Mouse (Mus musculus) layer of hippocampus, postnatal 25 days (tissue): ENCODE data around the gene Epb41l5. TPM values are rescaled to one million over a fixed set of nuclear protein-coding genes. Genes with fewer than 3 reads are reported as not detected.

Experiments used
- DNase-seq, 2 experiments: peaks; one replicate each; pipeline ENCODE4 v3.0.0; 2022; ENCODE audit warnings: mixed read lengths in 2 of 2, low spot score in 1 of 2; ENCODE audit errors: extremely low spot score in 1 of 2
- total RNA-seq, 2 experiments: library from RNA; stranded (reverse); gene quantifications; 2 replicates each; pipeline ENCODE4 v1.2.3; 2021

Epb41l5 gene
- total RNA-seq, 2 experiments from 2014 or later = 4.9 to 5.5 TPM

DNA sequence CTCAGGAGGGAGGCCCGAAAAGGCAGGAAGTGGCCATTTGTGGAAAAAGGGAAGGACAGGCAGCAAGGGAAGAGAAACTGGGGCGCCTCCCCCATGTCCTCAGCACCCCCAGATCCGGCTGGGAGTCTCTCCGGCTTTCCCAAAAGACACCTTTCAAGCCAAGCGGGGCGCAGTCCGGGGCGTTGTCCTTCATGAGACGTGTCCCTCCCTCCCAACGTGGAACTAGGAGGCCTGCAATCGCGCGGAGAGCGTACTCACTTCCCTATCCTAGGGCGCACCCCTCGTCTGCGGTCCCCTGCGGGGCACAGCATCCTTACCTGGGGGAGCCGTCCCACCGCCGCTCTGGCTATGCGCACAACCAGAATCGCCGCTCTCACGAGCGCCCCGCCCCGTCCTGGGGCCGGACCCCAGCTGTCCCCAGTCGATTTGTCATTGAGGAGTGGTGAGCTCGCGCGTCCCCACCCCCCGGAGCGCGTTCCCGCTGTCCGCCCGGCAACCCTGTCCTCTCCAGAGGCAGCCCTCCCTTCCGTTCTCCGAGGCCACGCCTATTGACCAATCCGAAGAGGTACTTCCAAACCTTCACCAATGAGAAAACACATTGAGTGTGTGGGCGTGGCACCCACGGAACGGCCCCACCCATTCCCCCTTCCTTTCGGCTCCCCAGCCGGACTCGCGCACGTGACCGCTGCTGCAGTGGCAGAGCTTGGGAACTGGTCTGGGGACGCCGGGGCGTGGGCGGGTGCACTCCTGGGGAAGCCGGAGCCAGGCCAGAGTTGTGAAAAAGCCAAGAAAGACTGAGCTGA, 144.3 kb downstream of the Epb41l5 start, which contains the start of gene Ralb:
Gene Ralb, minus strand, starts transcription at position 535 of the 803 bp plus-strand sequence.
- peak; percentile 79 to 80 for DNase-seq

DNA sequence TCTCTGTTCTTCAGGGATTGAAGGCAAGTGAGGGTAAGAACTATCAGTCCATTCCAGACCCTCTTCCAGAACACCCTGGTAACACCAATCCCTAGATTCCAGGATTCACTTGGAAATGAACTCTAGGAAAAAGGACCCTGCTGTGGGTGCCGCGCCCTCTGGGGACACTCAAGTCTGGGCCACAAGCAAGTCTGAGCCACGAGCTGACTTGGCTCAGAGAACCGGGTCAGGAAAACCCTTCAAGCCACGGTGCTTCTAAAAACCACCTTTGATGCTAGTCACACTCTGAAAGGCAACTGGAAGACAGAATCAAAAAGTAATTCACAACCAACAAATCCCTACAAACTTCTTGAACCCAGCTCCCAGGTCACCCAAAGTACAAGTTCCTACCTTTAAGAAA, 145.0 kb downstream of the Epb41l5 start:
- DNase-seq = no peak

DNA sequence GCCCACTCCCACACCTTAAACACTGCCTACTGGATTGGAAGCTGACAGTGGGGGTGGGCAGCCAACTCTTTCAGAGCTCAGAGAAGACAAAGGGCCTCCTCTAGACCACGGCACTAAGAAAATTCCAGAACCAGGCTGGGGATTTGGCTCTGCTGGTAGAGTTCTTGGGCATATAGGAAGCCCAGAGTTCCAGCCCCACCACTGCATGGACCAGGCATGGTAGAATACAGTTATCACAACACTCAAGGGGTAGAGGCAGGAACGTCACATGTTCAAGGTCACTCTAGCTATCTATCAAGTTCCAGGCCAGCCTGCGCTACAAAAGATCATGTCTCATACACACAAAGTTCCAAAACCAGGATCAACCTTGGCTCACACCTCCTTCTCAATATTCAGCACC, 145.6 kb downstream of the Epb41l5 start:
- no peak for DNase-seq

DNA sequence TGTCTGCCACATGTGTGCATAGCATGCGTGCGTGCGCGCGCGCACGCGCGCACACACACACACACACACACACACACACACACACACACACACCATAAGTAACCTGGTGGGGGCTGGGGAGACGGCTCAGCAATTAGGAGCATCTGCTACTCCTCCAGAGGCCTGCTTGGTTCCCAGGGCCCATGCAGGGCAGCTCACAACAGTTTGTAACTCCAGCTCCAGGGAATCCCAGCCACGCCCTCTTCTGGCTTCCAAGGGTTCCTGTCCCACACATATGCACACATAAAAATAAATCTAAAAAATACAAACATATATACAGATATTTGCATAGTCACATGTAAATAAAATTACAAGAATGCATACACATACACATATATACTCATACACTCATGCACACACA, 146.1 kb downstream of the Epb41l5 start:
- DNase-seq = no peak

DNA sequence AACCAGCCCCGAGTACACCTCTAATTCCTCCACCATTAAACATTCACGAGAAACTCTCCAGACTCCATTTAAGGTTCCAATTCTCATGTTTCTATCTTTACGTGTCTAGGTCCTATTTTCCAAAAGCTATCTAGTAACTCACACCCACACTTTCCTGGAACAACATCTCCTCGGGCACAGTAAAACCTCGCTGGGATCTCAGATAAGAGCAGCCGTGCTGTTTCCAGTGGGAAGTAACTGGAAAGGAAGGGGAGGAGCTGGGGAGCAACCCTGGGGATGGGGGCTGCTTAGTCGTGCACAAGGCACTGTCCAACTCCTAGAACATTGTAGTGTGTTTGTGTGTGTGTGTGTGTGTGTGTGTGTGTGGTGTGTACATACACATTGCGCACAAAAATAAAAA, 146.9 kb downstream of the Epb41l5 start:
- DNase-seq = no peak

DNA sequence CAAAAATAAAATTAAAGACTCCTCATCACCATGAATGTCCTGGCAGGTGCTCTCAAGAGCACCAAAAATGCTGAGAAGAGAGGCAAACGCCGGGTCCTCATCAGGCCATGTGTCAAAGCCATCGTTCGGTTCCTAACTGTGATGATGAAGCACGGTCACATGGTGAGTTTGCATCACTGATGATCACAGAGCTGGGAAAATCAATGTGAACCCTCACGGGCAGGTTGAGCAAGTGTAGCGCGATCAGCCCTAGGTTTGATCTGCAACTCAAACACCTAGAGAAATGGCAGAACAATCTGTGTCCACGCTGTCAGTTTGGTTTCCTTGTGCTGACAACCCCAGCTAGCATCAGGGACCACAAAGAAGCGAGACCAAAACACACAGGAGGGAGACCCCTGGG, 149.3 kb downstream of the Epb41l5 start:
- no peak for DNase-seq

DNA sequence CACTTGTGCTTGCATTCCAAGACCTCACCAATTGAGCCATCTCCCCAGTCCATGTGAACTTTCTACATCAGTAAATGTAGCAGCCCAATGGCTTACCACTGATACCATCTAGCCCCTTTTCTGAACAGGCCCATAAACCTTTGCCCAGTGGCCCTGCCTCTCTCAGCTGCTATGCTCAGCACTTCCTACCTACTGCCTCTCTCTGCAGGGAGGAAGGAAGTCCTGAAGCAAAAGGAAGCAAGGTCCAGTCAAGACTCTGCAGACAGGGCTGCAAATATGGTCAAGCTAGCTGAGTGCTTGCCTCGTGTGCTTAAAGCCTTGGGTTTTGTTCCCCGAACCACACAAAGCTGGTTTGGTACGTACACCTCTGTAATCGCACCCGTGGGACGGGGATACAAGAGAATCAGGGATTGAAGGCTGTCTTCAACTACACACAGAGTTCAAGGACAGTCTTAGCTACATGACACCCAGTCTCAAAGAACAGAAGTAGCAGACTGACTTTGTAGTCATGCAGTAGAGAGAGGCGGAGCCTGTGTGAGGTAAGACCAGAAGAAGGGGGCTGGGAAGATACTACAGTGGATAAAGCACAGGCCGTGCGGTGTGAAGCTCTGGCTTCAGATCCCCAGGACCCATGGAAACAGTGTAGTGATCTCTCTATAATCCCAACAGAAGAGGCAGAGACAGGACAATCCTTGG, 150.1 kb downstream of the Epb41l5 start:
- DNase-seq = no peak

DNA sequence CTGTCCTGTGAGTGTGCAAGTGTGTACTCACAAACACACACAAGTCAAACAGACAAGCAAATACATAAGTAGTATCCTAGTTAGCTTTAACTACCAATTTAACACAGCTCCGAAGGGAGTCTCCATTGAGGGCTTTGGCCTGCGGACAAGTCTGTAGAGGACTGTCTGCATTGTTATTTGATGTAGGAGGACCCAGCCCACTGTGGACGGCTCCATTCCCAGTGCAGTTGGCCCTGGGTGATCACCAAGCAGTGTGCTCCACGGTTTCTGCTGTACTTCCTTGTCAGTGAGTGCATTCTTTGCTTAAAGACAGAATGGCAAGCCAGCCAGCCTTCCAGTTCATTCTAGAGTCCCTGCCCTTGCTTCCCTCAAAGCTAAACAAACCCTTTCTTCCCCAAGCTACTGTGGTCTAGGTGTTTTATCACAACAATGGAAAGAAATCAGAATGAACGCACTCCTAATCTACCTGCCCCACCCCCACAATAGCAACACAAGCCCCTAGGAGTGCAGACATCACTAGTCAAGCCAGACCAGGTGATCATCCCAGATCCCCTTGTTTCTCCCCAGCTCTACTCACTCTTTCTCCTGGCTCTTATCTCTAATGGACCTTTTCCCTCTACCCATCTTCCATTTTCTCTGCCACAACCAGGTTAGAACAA, 151.3 kb downstream of the Epb41l5 start:
- no peak for DNase-seq

DNA sequence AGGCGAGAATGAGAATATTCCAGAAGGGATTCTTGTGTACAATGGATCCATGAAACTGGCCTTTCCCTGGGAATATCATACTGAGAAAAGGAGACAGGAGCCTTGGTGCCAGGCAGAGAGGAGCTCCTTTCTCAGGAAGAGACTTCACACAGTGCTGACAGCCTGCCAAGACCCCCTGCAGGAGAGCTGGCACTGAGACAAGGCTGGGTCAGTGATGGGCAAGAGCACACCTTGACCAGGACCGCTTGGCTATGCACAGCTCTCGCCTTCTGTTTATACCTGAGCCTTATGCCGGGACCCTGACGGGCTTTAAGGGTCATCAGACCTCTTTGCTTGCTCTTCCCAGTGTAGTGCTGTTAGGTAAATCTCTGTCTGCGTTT, 153.4 kb downstream of the Epb41l5 start:
- DNase-seq = no peak

Other genes with a start within 250 kb of the Epb41l5 start
- gene Inhbb, start 226.8 kb downstream of the Epb41l5 start, total RNA-seq = 1 to 10 TPM; 8.6 to 8.7 TPM
- 10 to 100 TPM; 21.4 to 23.5 TPM for gene Ralb, start 144.2 kb downstream of the Epb41l5 start, total RNA-seq
- gene Tmem185b, start 122.8 kb downstream of the Epb41l5 start, total RNA-seq = 10 to 100 TPM; 15.3 to 15.4 TPM
- 10 to 100 TPM; 60.7 to 63.4 TPM for gene Ptpn4, start 188.6 kb upstream of the Epb41l5 start, total RNA-seq